Mouse (Mus musculus) embryonic facial prominence, embryonic 12.5 days (tissue): ENCODE results near the gene Vav1. TPM values are rescaled to one million over a fixed set of nuclear protein-coding genes. Genes with fewer than 3 reads are reported as not detected.
"Not testable (repeated sequence)": the region's sequence is repeated elsewhere in the genome, so short reads cannot be mapped to it uniquely, and the experiment has no call there.

ENCODE experiments used
- ATAC-seq: fragments of 200-750 bp; cut with Nextera tagmentation; 2 replicates; pipeline ENCODE4 v1.8.0; 2017; ENCODE audit not compliant: insufficient number of reproducible peaks, insufficient read depth, low FRiP score, low TSS enrichment
- H3K27ac ChIP-seq: fragments of 300-500 bp; sonication (generic); 2 replicates; pipeline ENCODE4 v1.5.1; 2016; ENCODE audit warnings: mild to moderate bottlenecking
- H3K27me3 ChIP-seq: fragments of 300-500 bp; sonication (generic); 2 replicates; pipeline ENCODE4 v1.6.1; 2016; ENCODE audit warnings: mild to moderate bottlenecking, moderate library complexity
- H3K36me3 ChIP-seq: fragments of 300-500 bp; sonication (generic); 2 replicates; pipeline ENCODE4 v1.6.1; 2016; ENCODE audit warnings: mild to moderate bottlenecking
- H3K4me1 ChIP-seq: fragments of 300-500 bp; sonication (generic); 2 replicates; pipeline ENCODE4 v1.6.1; 2016
- H3K4me2 ChIP-seq: fragments of 300-500 bp; sonication (generic); replicated peaks from 2 replicates; pipeline ENCODE4 v1.6.1; 2016; ENCODE audit warnings: mild to moderate bottlenecking, moderate library complexity
- H3K4me3 ChIP-seq: fragments of 300-500 bp; sonication (generic); 2 replicates; pipeline ENCODE4 v1.5.1; 2016; ENCODE audit warnings: mild to moderate bottlenecking
- H3K9ac ChIP-seq: fragments of 300-500 bp; sonication (generic); 2 replicates; pipeline ENCODE4 v1.6.1; 2016; ENCODE audit warnings: mild to moderate bottlenecking, moderate library complexity
- H3K9me3 ChIP-seq: fragments of 300-500 bp; sonication (generic); 2 replicates; pipeline ENCODE4 v1.6.1; 2016; ENCODE audit warnings: mild to moderate bottlenecking, moderate library complexity
- WGBS: fragments of 180-500 bp; shearing (Covaris S2); methylation state at CpG from one replicate; pipeline ENCODE4 v1.1.7; 2016; 5-methylcytosine and 5-hydroxymethylcytosine counted together
- polyA plus RNA-seq: library from polyadenylated mRNA; unstranded; fragments of >200 nt; fragmentation: Nextera tagmentation; extraction: Ambion mirVana; gene quantifications from 2 replicates; pipeline ENCODE4 v1.2.1, GENCODE M21; 2016

Vav1 gene
- polyA plus RNA-seq, 1 experiment from 2014 or later, result 2.1 TPM

GRCm38 (mm10) chr17:57274686-57275085 lies 4.2 kb upstream of the Vav1 start:
- Histone ChIP-seq H3K27ac (no peak overlapping the region), H3K9ac (no peak overlapping the region), H3K27me3 (peaks cover 39% of the 10 kb centered on the region), H3K36me3 (no peaks in the 10 kb centered on the region), H3K4me1 (peaks cover 11% of the 10 kb centered on the region; the same call in 1 of the 2 replicates), H3K4me2 (peak overlapping the region; percentile 69), H3K4me3 (peak overlapping the region; percentile 47), H3K9me3 (no peaks in the 10 kb centered on the region)
- 7% methylated on average over 15 of the region's 15 CpGs for WGBS
- no peak for ATAC-seq

- H3K27me3 ChIP-seq, result peaks cover 39% of the 10 kb centered on the region
- WGBS, result 3% methylated on average over 53 of the region's 53 CpGs
- H3K9ac ChIP-seq, result peak overlapping the region; percentile 30
- peak overlapping the region; percentile 47 for H3K4me3 ChIP-seq
- ATAC-seq, result peak; percentile 62
- peaks cover 11% of the 10 kb centered on the region; the same call in 1 of the 2 replicates for H3K4me1 ChIP-seq
- H3K27ac ChIP-seq, result no peak overlapping the region
- no peaks in the 10 kb centered on the region for H3K9me3 ChIP-seq
- peak overlapping the region; percentile 69 for H3K4me2 ChIP-seq
- H3K36me3 ChIP-seq, result no peaks in the 10 kb centered on the region
Observed at GRCm38 (mm10) chr17:57275111-57275996, 3.5 kb upstream of the Vav1 start.

GRCm38 (mm10) chr17:57275997-57276351 lies 2.9 kb upstream of the Vav1 start:
- H3K27me3 ChIP-seq, result peaks cover 38% of the 10 kb centered on the region
- ATAC-seq, result no peak

GRCm38 (mm10) chr17:57276634-57277121 lies 2.2 kb upstream of the Vav1 start:
- H3K9ac ChIP-seq, result no peak overlapping the region
- H3K4me1 ChIP-seq, result peaks cover 11% of the 10 kb centered on the region; the same call in 1 of the 2 replicates
- no peak overlapping the region for H3K27ac ChIP-seq
- WGBS, result under 1% methylated on average over 20 of the region's 20 CpGs
- H3K4me2 ChIP-seq, result peak overlapping the region; percentile 69
- peaks cover 36% of the 10 kb centered on the region for H3K27me3 ChIP-seq
- H3K9me3 ChIP-seq, result no peaks in the 10 kb centered on the region
- no peak for ATAC-seq
- peak overlapping the region; percentile 47 for H3K4me3 ChIP-seq
- H3K36me3 ChIP-seq, result no peaks in the 10 kb centered on the region

More at GRCm38 (mm10) chr17:57275997-57276351, 2.9 kb upstream of the Vav1 start:
- peaks cover 11% of the 10 kb centered on the region; the same call in 1 of the 2 replicates for H3K4me1 ChIP-seq
- no peaks in the 10 kb centered on the region for H3K36me3 ChIP-seq
- no peak overlapping the region for H3K27ac ChIP-seq
- peak overlapping the region; percentile 47 for H3K4me3 ChIP-seq
- H3K9me3 ChIP-seq, result no peaks in the 10 kb centered on the region
- 2% methylated on average over 13 of the region's 13 CpGs for WGBS
- no peak overlapping the region for H3K9ac ChIP-seq
- H3K4me2 ChIP-seq, result peak overlapping the region; percentile 69

GRCm38 (mm10) chr17:57277598-57278261 lies 1.2 kb upstream of the Vav1 start:
- 79% methylated on average over 5 of the region's 5 CpGs for WGBS
- not testable (repeated sequence) for H3K4me3 ChIP-seq
- H3K27me3 ChIP-seq, result peaks cover 36% of the 10 kb centered on the region

GRCm38 (mm10) chr17:57278537-57278936 lies 363 bp upstream of the Vav1 start:
- H3K9me3 ChIP-seq, result no peaks in the 10 kb centered on the region
- H3K4me2 ChIP-seq, result no peak overlapping the region
- WGBS, result 74% methylated on average over 2 of the region's 2 CpGs
- H3K36me3 ChIP-seq, result no peaks in the 10 kb centered on the region
- H3K4me1 ChIP-seq, result peaks cover 11% of the 10 kb centered on the region; the same call in 1 of the 2 replicates
- no peak overlapping the region for H3K27ac ChIP-seq
- peaks cover 35% of the 10 kb centered on the region for H3K27me3 ChIP-seq
- no peak for ATAC-seq
- H3K4me3 ChIP-seq, result no peak overlapping the region
- no peak overlapping the region for H3K9ac ChIP-seq

More at GRCm38 (mm10) chr17:57277598-57278261, 1.2 kb upstream of the Vav1 start:
- H3K4me2 ChIP-seq, H3K9me3 ChIP-seq, H3K36me3 ChIP-seq, H3K27ac ChIP-seq, H3K9ac ChIP-seq, ATAC-seq: not testable (repeated sequence)
- peaks cover 11% of the 10 kb centered on the region; the same call in 1 of the 2 replicates for H3K4me1 ChIP-seq

- Histone ChIP-seq H3K27me3 (peaks cover 26% of the 10 kb centered on the region), H3K4me1 (peaks cover 11% of the 10 kb centered on the region; the same call in 1 of the 2 replicates)
- no peak for ATAC-seq
Observed at GRCm38 (mm10) chr17:57279591-57280224, 808 bp downstream of the Vav1 start.

GRCm38 (mm10) chr17:57280411-57280810 lies 1.5 kb downstream of the Vav1 start:
- Histone ChIP-seq H3K27ac (no peak overlapping the region), H3K36me3 (no peaks in the 10 kb centered on the region), H3K27me3 (peaks cover 19% of the 10 kb centered on the region), H3K9ac (no peak overlapping the region), H3K4me1 (peaks cover 9% of the 10 kb centered on the region; the same call in 1 of the 2 replicates), H3K9me3 (no peaks in the 10 kb centered on the region), H3K4me3 (no peak overlapping the region), H3K4me2 (no peak overlapping the region)
- WGBS, result 77% methylated on average over 3 of the region's 3 CpGs
- ATAC-seq, result no peak

More at GRCm38 (mm10) chr17:57279591-57280224, 808 bp downstream of the Vav1 start:
- Histone ChIP-seq H3K9me3 (no peaks in the 10 kb centered on the region), H3K36me3 (no peaks in the 10 kb centered on the region), H3K27ac (no peak overlapping the region), H3K4me3 (no peak overlapping the region), H3K4me2 (no peak overlapping the region), H3K9ac (no peak overlapping the region)
- 57% methylated on average over 9 of the region's 9 CpGs for WGBS

- no peaks in the 10 kb centered on the region for H3K4me1 ChIP-seq
- peaks cover 5% of the 10 kb centered on the region; the same call in 1 of the 2 replicates for H3K27me3 ChIP-seq
- H3K4me3 ChIP-seq, result no peak overlapping the region
- no peak overlapping the region for H3K9ac ChIP-seq
- no peaks in the 10 kb centered on the region for H3K36me3 ChIP-seq
- H3K9me3 ChIP-seq, result no peaks in the 10 kb centered on the region
- WGBS, result 68% methylated on average over 5 of the region's 5 CpGs
- no peak overlapping the region for H3K27ac ChIP-seq
- no peak overlapping the region for H3K4me2 ChIP-seq
- ATAC-seq, result no peak
Observed at GRCm38 (mm10) chr17:57283906-57284305, 5.0 kb downstream of the Vav1 start.

- Histone ChIP-seq H3K36me3 (no peaks in the 10 kb centered on the region), H3K27ac (no peak overlapping the region), H3K9me3 (no peaks in the 10 kb centered on the region), H3K4me2 (no peak overlapping the region), H3K9ac (no peak overlapping the region), H3K4me3 (no peak overlapping the region), H3K4me1 (no peaks in the 10 kb centered on the region), H3K27me3 (no peaks in the 10 kb centered on the region)
- WGBS, result 58% methylated on average over 2 of the region's 2 CpGs
- no peak for ATAC-seq
Observed at GRCm38 (mm10) chr17:57285077-57285476, 6.2 kb downstream of the Vav1 start.

- Histone ChIP-seq H3K27me3 (no peaks in the 10 kb centered on the region), H3K27ac (no peak overlapping the region), H3K4me1 (no peaks in the 10 kb centered on the region), H3K9ac (no peak overlapping the region), H3K9me3 (no peaks in the 10 kb centered on the region), H3K4me2 (no peak overlapping the region), H3K4me3 (no peak overlapping the region), H3K36me3 (no peaks in the 10 kb centered on the region)
- no peak for ATAC-seq
- WGBS, result 73% methylated on average over 8 of the region's 8 CpGs
Observed at GRCm38 (mm10) chr17:57286718-57287355, 7.9 kb downstream of the Vav1 start.
